Mouse (Mus musculus): Measurements from ENCODE around the gene Fem1a. TPM values are rescaled to one million over a fixed set of nuclear protein-coding genes. Genes with fewer than 3 reads are reported as not detected.

The Fem1a gene
- polyA plus RNA-seq, 1 experiment: 19.9 TPM

GRCm38 (mm10) chr17:56283316-56283715 lies 26.7 kb downstream of the Fem1a start:
- TF ChIP-seq POLR2A (IDR thresholded peaks at IDR 0.05; ENCODE audit: borderline replicate concordance, insufficient read depth, low read length): no peak
- WGBS: 56% methylated on average over 8 of the region's 8 CpGs
- Histone ChIP-seq H3K4me1 (ENCODE audit: control insufficient read depth, insufficient read depth, low read length) (no peaks in the 10 kb centered on the region), H3K27me3 (ENCODE audit: control insufficient read depth, insufficient read depth, low read length) (no peaks in the 10 kb centered on the region), H3K27ac (ENCODE audit: insufficient read depth, low read length) (peak overlapping the region; percentile 73), H3K4me3 (replicated peaks; ENCODE audit: insufficient read depth, low read depth, low read length) (no peak overlapping the region)
- no peak for DNase-seq

DNA sequence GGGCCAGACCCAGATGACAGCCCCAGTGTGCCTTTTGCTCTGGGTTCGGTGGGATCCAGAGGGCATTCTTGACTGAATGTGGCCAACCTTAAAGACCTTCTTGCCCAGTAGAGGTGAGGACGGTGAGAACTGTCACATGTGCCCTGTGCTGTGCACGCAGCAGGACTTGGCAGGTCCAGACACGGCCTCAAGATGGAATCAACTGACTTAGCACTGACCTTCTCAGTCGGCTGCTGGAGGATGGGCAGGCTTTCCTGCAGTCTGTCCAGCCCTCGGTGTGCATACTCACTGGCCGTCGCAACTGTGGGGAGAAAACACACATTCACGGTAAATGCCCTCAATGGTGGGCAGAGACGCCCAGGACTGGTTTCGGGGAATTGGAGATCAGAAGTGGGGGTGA lies 29.4 kb downstream of the Fem1a start:
- no peak for DNase-seq
- WGBS: 92% methylated on average over 11 of the region's 11 CpGs
- TF ChIP-seq POLR2A (IDR thresholded peaks at IDR 0.05; ENCODE audit: borderline replicate concordance, insufficient read depth, low read length) (no peak), CTCF (IDR thresholded peaks at IDR 0.05; ENCODE audit: borderline replicate concordance, insufficient read depth, low read depth, low read length) (no peak)
- Histone ChIP-seq H3K27me3 (ENCODE audit: control insufficient read depth, insufficient read depth, low read length) (no peaks in the 10 kb centered on the region), H3K4me3 (replicated peaks; ENCODE audit: insufficient read depth, low read depth, low read length) (no peak overlapping the region), H3K27ac (ENCODE audit: insufficient read depth, low read length) (no peak overlapping the region), H3K4me1 (ENCODE audit: control insufficient read depth, insufficient read depth, low read length) (no peaks in the 10 kb centered on the region)

DNA sequence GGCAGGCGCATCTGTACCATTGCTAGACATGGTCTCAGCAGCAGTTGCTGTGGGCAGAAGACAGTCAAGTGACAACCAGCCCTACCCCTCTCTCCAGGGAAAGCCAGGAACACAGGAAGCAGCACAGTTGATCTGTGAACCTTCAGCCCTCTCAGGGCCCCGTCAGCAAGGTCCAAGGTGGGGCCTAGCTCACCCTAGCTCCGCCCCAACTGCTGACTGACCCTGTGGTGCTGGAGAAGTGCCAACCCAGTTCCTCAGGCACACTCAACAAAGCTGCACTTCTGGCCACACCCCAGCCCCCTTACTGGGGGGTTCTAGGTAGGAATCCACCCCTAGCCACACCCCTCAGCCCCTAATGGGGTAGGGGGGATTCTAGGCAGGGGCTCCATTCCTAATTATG lies 31.2 kb downstream of the Fem1a start:
- H3K27ac ChIP-seq (ENCODE audit: insufficient read depth, low read length): peak overlapping the region; percentile 66; the same call in 1 of the 2 replicates
- 78% methylated on average over 3 of the region's 3 CpGs for WGBS
- DNase-seq: no peak

DNA sequence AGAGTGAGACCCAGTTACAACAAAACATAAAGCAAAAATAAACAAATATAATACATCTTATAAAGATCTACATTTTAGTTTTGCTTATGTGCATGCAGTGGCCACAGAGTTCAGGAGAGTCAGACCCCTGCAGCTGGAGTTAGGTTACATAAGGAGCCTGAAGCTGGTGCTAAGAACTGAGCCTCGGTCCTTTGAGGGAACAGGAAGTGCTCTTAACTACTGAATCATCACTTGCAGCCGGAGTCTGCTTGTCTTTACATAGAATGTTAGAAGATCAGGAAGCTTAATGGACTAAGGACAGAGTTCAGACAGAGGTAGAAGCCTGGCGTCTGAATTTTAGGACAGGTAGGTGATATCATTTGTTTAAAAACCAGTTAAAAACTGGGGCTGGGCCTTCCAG lies 32.3 kb downstream of the Fem1a start:
- WGBS: 73% methylated on average over 3 of the region's 3 CpGs
- TF ChIP-seq CTCF (IDR thresholded peaks at IDR 0.05; ENCODE audit: borderline replicate concordance, insufficient read depth, low read depth, low read length) (no peak), POLR2A (IDR thresholded peaks at IDR 0.05; ENCODE audit: borderline replicate concordance, insufficient read depth, low read length) (no peak)
- Histone ChIP-seq H3K4me1 (ENCODE audit: control insufficient read depth, insufficient read depth, low read length) (peaks cover 15% of the 10 kb centered on the region), H3K27me3 (ENCODE audit: control insufficient read depth, insufficient read depth, low read length) (no peaks in the 10 kb centered on the region), H3K27ac (ENCODE audit: insufficient read depth, low read length) (no peak overlapping the region), H3K4me3 (replicated peaks; ENCODE audit: insufficient read depth, low read depth, low read length) (no peak overlapping the region)
- DNase-seq: no peak

More for the DNA sequence above, 31.2 kb downstream of the Fem1a start:
- H3K4me3 ChIP-seq (replicated peaks; ENCODE audit: insufficient read depth, low read depth, low read length): no peak overlapping the region
- TF ChIP-seq CTCF (IDR thresholded peaks at IDR 0.05; ENCODE audit: borderline replicate concordance, insufficient read depth, low read depth, low read length) (no peak), POLR2A (IDR thresholded peaks at IDR 0.05; ENCODE audit: borderline replicate concordance, insufficient read depth, low read length) (no peak)
- peaks cover 5% of the 10 kb centered on the region for H3K4me1 ChIP-seq (ENCODE audit: control insufficient read depth, insufficient read depth, low read length)
- H3K27me3 ChIP-seq (ENCODE audit: control insufficient read depth, insufficient read depth, low read length): no peaks in the 10 kb centered on the region

GRCm38 (mm10) chr17:56289371-56290331 lies 33.0 kb downstream of the Fem1a start:
- Histone ChIP-seq H3K27me3 (ENCODE audit: control insufficient read depth, insufficient read depth, low read length) (no peaks in the 10 kb centered on the region), H3K4me1 (ENCODE audit: control insufficient read depth, insufficient read depth, low read length) (peaks cover 23% of the 10 kb centered on the region), H3K27ac (ENCODE audit: insufficient read depth, low read length) (peak overlapping the region; percentile 54; the same call in 1 of the 2 replicates), H3K4me3 (replicated peaks; ENCODE audit: insufficient read depth, low read depth, low read length) (peak overlapping the region; percentile 43)
- WGBS: 50% methylated on average over 23 of the region's 23 CpGs
- DNase-seq: no peak
- TF ChIP-seq POLR2A (IDR thresholded peaks at IDR 0.05; ENCODE audit: borderline replicate concordance, insufficient read depth, low read length) (no peak), CTCF (IDR thresholded peaks at IDR 0.05; ENCODE audit: borderline replicate concordance, insufficient read depth, low read depth, low read length) (no peak)

DNA sequence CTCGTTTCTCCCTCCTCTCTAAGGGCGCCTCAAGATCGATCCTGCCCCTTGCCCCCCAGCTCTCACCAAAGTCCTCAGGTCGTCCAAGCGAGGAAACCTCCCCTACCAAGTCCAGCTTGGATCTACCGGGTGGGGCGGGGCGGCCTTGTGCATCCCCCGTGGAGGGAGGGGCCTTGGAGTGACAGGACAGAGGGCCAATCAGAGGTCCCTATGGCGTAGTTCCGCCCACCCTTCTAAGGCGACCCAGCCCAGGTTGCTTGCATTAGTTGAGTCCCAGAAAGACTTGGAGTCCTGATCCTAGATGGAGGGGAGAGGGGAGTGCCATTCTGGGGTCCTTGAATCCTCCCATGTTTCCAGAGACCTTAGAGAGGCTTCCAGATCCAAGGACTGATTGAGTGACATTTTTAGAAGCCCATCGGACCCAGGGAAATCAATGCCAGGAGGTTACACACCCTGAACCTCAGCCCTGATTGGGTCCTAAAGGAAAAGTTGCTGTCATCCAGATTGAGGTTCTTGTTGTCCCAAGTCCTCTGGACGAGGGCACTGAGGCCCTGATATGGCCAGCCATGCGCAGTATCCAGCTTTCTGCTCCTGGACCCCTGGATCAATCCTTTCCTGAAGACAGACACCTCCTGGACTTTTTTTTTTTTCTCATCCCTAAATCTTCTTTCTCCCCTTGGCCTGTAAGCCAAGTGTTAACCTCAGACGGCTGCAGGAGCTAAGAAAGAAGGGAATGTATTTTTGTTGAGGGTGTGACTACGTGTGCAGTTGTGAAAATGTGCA lies 34.0 kb downstream of the Fem1a start:
- Histone ChIP-seq H3K27ac (ENCODE audit: insufficient read depth, low read length) (peak overlapping the region; percentile 54; the same call in 1 of the 2 replicates), H3K4me1 (ENCODE audit: control insufficient read depth, insufficient read depth, low read length) (peaks cover 23% of the 10 kb centered on the region), H3K4me3 (replicated peaks; ENCODE audit: insufficient read depth, low read depth, low read length) (peak overlapping the region; percentile 43), H3K27me3 (ENCODE audit: control insufficient read depth, insufficient read depth, low read length) (no peaks in the 10 kb centered on the region)
- DNase-seq: peak; percentile 47 to 54
- WGBS: 32% methylated on average over 17 of the region's 17 CpGs
- no peak for TF ChIP-seq POLR2A (IDR thresholded peaks at IDR 0.05; ENCODE audit: borderline replicate concordance, insufficient read depth, low read length)

DNA sequence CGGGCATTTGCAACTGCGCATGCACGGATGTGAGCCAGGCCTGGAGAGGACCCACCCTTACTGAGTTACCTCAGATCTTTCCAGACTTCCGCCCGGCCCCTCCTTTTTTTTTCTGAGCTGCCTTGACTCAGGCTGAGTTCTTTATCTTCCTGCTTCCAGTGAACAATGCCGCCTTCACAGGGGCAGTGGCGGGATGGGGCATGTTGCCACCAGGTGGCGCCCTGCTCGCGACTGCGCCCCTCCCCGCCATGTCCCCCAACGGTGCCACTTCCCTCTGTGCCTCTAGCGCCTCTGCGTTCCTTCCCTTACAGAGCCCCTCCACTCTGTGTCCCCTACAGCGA lies 34.5 kb downstream of the Fem1a start:
- WGBS: 2% methylated on average over 16 of the region's 16 CpGs
- DNase-seq: peak; percentile 58 to 69

More for the DNA sequence above, 34.5 kb downstream of the Fem1a start:
- Histone ChIP-seq H3K4me3 (replicated peaks; ENCODE audit: insufficient read depth, low read depth, low read length) (peak overlapping the region; percentile 7), H3K27me3 (ENCODE audit: control insufficient read depth, insufficient read depth, low read length) (no peaks in the 10 kb centered on the region), H3K4me1 (ENCODE audit: control insufficient read depth, insufficient read depth, low read length) (peaks cover 23% of the 10 kb centered on the region), H3K27ac (ENCODE audit: insufficient read depth, low read length) (no peak overlapping the region)
- TF ChIP-seq POLR2A (IDR thresholded peaks at IDR 0.05; ENCODE audit: borderline replicate concordance, insufficient read depth, low read length) (no peak), CTCF (IDR thresholded peaks at IDR 0.05; ENCODE audit: borderline replicate concordance, insufficient read depth, low read depth, low read length) (peak; percentile 80)
